Mouse (Mus musculus) kidney, adult 2 months (tissue): ENCODE data around the gene Tmem11.

Source experiments
- CTCF ChIP-seq: fragments of 200-500 bp; conservative IDR thresholded peaks from 2 replicates; pipeline ENCODE4 v1.5.1; 2011; ENCODE audit warnings: low read depth, mild to moderate bottlenecking, control low read depth, low read length, moderate library complexity, mixed read lengths; ENCODE audit not compliant: insufficient read depth, insufficient read length
- POLR2A ChIP-seq: fragments of 200-500 bp; IDR thresholded peaks from one replicate; pipeline ENCODE4 v1.6.1; 2011; ENCODE audit warnings: low read depth, low read length, control low read depth

GRCm38 (mm10) chr11:60825191-60825590 lies 53.9 kb downstream of the Tmem11 start:
- TF ChIP-seq CTCF = no peak
- TF ChIP-seq POLR2A = no peak
